Mouse (Mus musculus) adrenal gland, postnatal 4 days (tissue): ENCODE data around the gene Sult2b1. TPM values are rescaled to one million over a fixed set of nuclear protein-coding genes. Genes with fewer than 3 reads are reported as not detected.

Source experiments
- DNase-seq, 2 experiments: peaks; one replicate each; pipeline ENCODE4 v3.0.0; 2021 to 2022; ENCODE audit warnings: low spot score in 2 of 2, mixed read lengths in 2 of 2
- total RNA-seq, 2 experiments: library from RNA; stranded (reverse); gene quantifications; 2 replicates each; pipeline ENCODE4 v1.2.3; 2021

Sult2b1 gene
- total RNA-seq, 2 experiments from 2014 or later = 0.64 to 1.0 TPM

DNA sequence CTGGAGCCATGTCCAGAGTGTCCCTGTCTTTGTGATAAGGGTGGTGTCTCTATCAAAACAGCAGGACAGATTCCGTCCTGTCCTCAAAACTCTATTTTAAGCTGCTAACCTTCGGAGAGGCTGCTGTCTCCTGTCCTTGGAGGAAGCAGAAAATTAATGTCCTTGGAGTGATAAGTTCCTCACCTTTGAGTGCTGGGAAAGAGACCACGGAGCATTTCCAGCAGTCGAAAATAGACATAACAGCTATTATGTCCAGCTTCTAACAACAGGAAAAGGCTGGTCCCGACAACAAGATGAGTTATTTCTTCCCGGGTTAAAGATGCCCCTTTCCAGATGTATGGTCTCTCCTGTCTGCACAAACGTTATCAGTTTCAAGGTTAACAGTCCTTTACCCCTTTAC is 9.2 kb downstream of the Sult2b1 start:
- no peak for DNase-seq

DNA sequence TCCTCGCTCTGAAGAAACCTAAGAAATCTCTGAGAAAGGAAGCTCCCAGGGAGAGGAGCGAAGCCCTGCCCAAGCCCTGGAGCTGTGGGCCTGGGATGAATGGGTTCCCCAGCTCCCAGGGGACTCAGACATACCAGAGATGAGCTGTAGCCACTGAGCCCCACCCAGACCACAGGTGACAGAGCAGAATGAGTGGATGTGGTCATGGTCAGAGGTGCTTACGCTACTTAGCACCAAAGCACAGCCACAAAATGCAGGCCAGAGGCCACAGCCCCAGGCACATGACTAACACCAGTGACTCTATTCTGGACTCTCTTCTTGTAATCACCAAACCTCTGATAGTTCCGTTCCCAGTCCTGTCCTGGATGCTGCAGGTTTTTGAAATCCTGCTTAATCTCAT is 13.4 kb downstream of the Sult2b1 start:
- no peak for DNase-seq

DNA sequence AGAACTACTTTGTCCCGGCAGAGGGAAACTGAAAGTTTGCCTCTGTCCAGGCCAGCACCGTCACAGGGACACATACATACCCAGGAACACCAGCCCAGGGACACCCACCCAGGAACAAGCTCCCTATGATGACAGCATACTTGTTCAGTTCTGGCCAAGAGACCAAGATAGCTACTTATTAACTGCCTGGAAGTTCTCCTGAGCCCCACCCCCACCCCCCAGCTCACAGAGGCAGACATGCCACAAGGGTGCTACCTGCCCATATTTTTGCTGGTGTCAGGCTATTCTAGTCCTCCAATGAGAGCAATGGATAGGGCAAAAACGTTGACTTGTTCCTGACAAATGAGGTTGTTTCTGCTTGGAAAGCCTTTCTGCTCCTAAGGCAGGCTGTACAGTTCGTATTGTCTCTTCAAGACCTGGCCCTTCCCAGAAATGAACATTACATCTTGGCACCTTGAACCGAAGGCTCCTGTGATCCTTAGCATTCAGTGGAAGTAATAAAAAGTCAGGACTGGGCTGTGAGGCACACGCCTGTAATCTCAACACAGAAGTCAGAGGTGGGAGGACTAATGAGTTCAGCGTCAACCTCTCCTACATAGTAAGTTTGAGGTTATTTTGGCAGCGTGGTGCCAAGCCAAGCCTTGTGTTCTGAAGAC is 13.9 kb downstream of the Sult2b1 start:
- no peak for DNase-seq

DNA sequence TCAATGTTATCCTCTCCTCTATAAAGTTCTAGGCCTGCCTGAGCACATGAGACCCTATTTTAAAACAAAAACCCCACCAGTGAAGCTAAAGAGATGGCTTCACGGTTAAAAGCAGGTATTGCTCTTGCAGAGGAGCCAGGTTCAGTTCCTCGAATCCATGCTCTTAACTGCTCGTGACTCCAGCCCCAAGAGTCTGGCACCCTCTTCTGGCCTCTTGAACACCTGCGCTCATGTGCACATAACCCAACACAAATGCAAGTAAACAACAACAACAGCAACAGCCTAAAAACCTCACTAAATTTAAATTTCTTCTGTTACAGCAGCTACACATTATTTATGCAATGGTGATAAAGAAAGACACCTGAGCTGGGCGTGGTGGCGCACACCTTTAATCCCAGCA is 17.0 kb downstream of the Sult2b1 start:
- no peak for DNase-seq

DNA sequence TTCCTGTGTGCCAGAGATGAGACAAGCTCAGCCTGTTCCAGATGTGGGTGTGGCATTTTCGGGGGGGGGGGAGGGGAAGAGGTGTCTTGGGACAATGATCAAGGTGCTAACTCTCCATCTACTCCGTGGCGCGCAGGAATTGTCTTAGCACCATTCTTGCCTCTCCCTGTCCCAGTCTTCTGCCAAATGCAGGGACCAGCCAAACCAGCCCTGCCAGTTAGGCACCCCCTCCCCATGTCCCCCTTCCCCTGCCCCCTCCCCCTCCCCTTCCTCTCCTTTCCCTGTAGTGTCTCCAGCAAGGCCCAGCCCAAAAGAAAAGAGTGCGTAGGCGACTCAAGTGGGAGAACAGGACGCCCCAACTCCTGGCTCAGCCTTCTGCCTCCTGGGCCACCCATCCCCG is 17.7 kb downstream of the Sult2b1 start:
- DNase-seq = no peak

DNA sequence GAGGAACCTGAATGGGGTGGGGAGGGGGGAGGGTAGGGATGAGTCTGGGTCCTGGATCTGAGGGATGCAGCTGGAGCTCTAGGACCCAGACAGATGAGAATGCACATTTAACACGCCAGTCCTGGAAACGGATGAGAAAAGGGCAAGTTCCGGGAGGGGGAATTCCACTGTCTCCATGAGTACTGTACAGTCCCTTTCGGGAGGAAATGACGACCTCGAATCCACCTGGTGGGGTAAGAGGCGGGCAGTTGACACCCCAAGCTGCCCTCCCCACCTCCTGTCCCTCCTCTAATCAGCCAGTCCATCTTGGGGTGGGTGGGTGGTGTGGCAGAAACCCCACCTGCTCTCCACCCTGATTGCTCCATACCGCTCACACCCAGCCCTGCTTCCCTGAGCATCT is 18.5 kb downstream of the Sult2b1 start:
- DNase-seq = no peak

DNA sequence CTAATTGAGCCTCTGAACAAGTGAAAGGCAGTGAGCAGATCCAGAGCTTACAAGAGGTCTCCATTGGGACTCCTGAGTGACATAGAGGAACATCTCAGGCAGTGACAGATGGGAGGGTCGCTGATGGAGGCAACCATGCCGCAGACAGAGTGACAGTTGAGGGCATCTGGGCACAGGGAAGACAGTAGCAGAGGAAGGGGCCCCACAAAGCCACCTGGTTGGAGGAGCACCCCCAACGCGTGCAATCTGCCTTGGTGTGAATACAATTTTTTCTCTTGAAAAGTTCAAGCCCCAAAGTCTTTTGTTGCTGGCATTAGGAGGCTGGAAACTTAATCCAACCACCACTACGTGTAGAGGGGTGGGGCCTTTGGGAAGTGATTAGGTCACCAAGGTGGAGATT is 24.3 kb downstream of the Sult2b1 start:
- DNase-seq = no peak

DNA sequence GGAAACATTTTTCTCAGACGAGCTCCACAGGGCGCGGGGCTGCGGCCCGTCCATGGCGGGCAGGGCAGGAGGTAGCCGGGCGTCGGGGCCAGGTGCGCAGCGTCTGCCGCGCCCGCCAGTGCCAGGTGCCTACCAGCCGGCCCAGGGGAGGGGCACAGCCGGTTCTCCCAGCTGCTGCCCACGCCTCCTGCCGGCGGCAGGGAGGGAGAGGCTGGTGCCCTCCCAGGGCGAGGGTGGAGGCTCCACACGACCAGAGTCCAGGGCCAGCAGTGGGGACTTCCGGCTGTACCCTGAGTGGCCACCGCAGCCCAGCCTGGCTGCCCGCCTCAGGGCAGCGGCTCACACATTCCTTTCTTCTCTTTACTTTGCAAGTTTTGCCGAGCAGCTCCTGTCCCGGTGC is 25.1 kb downstream of the Sult2b1 start:
- no peak for DNase-seq

DNA sequence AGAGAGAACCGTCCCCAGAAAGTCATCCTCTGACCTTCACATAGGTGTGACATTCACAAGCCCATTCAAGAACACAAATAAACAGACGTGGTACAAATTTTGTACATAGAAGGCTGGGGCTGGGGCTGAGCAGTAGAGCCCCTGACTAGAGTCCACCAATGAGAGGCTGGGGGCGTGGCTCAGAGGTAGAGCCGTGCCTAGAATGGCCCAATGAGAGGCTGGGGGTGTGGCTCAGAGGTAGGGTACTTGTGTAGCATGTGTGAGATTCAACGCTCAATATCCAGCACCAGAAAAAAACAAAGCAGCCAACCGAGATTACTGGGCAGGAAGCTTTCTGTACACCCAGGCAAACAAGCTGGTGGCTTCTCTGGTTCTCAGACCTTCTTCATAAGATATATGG is 28.8 kb downstream of the Sult2b1 start:
- DNase-seq = no peak

DNA sequence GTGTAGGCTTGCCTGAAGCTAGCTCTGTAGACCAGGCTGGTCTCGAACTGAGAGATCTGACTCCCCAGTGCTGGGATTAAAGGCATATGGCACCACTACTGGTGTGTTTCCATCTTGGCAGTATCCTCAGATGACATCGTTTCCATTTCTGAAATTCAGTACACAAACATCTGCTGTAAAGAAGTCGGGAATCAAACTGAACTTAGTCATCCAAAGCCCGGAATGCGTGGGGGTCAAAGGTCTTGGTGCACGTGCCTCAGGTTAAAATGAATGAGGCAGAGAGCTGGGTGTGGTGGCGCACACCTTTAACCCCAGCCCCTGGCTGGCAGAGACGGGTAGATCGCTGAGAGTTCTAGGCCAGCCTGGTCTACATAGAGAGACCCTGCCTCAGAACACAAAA is 34.3 kb downstream of the Sult2b1 start:
- no peak for DNase-seq

DNA sequence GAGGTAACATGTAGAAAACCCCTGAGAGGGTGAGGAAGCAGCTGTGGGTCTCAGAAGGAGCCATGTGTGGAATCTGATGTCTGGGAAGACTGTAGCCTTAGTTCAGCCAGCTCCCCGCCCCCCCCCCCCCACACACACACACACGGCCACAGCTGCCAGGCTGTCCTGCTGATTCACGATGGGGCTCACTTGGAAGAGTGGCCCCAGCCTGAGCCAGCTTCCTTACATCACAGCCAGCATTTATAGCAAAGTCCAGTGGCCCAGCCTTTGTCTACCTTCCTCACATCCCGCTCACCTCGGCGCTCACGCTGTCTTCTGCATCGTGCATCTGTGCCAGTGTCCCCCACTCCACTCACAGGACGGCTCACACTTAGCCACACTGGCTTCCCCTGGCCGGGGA is 35.1 kb downstream of the Sult2b1 start:
- DNase-seq = no peak

DNA sequence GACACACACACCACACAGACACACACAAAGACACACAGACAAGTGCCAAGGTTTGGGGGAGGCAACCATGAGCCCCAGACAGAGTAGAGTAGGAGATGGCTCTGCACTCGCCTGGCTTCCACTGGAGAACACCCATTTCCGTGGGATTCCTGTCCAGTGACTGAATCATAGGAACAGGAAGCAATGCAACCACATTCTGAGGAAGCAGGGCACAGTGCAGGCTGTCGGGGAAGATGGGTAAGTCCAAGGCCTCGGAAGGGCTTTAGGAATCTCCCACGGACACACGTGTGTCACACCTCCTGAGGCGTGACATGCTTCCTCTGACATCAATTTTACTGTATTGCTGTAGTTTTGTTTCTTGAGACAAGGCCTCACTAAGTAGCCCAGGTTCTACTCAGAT is 36.4 kb downstream of the Sult2b1 start:
- no peak for DNase-seq

DNA sequence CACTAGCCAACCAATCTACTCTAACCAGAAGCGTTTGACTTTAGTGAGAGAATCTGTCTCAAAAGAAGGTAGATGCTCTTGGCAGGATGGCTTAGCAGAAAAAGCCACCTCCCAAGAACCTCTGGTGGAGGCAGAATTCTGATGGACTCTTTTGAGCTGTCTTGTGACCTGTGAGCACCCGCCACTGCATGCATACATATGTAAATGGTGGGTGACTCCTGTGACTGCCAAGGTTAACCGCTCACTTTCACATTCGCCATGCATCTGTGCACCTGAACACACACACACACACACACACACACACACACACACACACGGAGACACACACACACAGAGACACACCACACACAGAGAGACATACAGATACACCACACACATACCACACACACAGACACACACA is 37.0 kb downstream of the Sult2b1 start:
- no peak for DNase-seq

DNA sequence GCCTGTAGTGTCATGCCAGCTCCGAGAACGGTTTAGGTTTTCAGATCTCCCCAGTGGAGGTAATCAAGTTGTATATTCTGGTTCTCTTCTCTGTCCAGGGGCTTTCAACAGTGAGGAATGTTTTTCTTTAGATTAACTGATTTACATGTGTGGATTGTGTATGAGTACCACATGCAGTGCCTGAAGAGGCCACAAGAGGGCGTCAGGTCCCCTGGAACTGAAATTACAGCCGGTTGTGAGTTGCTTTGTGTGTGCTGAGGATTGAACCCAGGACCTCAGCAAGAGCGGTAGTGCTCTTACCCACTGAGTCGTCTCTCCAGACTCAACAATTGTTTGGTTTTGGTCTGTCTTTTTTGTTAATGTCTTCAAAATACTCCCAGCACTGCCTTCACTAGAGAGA is 38.0 kb downstream of the Sult2b1 start:
- no peak for DNase-seq

DNA sequence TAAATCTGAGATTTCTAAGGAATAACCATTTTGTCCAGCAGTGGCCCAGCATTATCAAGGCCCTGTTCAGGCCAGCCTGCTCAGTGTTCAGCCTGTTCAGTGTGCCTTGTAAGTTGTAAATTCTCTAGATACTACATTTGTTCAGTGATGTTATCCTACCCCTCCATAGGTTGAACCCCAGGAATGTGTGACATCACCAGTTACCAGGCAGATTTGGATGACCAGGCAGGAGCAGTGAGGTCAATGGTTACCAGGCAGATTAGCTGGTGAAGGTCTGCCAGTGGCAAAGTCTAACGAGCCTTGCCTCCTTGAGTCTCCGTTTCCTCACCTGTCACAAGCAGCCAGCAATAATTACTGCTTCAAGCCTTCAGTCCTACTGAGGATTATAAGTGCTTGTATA is 40.1 kb downstream of the Sult2b1 start:
- peak; percentile 56 to 80 for DNase-seq

DNA sequence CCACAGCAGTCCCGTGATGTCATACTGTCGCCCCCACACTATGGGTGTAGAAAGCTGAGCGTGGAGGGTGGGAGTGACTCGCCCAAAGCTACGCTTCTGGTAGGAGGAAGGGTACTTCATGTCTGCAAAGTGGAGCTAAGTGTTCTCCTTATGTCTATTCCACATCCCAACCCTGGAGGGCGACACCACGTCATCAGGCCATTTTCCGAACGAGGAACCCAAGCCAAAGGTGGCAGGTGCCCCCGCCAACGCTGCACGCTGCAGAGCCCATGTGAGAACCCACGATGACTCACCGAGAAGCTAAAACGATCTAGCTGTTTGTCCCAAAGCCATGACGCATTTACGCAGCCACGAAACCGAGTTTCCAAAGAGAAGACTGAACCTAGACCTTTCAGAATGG is 42.1 kb downstream of the Sult2b1 start:
- no peak for DNase-seq

DNA sequence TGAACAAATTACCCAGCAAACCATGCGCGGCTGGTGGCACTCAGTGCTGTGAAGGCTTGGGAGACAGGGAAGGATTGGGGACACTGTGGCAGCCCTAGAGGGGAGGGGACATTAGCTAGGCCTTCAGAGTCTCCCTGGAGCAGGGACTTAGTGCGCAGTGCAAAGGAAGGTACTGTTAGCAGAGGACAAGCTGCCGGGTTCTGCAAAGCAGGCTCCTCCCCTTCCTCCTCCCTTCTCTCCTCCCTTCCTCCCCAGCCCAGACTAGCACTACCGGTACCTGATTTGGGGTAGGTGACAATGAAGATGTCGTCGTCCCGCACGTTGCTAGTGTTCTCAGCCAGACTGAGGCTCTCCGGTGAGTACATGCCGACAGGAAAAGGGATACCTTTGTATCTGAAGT is 42.7 kb downstream of the Sult2b1 start:
- DNase-seq = no peak

DNA sequence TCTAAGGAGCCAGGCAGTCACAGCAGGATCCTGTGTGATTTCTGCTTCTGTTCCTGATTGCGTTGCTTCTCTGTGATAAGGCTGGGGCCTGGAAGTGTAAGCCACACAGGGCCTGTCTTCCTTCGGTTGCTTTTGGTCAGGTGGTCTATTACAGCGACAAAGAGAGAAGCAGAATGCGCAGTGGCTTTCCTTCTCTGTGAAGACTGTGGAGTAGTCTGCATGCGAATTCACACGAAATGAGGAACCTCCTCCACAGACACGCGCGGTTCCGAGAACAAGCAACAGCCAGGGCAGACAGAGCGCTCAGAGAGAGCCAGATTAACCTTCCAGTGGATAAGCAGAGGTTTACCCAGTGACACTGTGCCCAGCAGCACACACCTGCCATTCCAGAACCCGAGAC is 43.2 kb downstream of the Sult2b1 start:
- DNase-seq = no peak

DNA sequence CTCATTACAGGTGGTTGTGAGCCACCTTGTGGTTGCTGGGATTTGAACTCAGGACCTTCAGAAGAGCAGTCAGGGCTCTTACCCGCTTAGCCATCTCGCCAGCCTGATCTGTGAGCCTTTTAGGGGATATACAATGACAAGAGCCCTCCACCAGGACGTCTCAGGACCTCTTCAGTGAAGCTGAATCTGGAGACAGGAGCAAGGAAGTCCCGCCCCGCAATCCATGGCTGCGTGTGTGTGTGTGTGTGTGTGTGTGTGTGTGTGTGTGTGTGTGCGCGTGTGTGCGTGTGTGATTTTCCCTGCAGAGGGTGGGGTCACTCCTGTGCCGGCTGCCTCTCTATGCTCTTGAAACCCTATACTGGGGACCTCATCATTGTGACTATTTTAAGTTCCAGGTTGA is 44.6 kb downstream of the Sult2b1 start:
- no peak for DNase-seq

DNA sequence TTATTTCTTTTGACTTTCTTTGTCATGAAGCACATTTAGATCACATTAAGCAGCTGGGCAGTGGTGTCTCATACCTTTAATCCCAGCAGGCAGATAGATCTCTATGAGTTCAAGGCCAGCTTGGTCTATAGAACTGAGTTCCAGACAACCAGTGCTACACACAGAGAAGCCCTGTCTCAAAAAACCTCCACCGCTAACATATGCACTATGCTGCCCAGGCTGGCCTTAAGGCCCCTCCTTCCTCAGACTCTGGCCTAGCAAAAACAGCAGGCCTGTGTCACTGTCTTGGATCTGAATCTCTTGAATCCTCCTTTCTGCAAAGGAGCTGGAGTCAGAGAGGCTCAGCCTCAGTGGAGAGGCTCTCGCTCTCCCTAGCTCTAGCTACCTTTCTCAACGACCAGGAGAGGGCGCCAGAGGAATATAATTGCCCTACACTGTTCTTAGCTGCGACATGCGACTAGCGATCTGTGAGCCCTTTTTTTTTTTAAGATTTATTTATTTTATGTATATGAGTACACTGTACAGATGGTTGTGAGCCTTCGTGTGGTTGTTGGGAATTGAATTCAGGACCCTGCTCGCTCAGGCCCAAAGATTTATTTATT is 45.2 kb downstream of the Sult2b1 start:
- DNase-seq = peak in 1 of 2 experiments; percentile 74

DNA sequence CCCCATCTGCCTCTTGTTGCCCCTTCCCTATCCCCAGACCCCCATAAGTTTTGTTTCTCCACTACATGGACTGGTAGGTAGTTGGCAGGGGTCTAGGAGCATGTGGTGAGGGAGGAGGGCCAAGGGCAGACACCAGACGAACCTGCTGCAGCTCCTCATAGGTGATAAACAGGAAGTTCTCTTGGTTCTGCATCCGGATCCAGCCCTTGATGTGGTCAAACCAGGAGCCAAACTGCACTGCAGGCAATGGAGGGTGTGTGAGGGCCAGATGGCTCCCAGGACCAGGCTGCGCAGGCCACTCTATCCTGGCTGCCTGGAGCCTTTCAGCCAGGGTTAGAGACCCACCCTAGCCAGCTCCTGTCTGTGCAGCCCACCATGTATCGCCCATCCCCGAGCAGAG is 51.0 kb downstream of the Sult2b1 start:
- DNase-seq = no peak

DNA sequence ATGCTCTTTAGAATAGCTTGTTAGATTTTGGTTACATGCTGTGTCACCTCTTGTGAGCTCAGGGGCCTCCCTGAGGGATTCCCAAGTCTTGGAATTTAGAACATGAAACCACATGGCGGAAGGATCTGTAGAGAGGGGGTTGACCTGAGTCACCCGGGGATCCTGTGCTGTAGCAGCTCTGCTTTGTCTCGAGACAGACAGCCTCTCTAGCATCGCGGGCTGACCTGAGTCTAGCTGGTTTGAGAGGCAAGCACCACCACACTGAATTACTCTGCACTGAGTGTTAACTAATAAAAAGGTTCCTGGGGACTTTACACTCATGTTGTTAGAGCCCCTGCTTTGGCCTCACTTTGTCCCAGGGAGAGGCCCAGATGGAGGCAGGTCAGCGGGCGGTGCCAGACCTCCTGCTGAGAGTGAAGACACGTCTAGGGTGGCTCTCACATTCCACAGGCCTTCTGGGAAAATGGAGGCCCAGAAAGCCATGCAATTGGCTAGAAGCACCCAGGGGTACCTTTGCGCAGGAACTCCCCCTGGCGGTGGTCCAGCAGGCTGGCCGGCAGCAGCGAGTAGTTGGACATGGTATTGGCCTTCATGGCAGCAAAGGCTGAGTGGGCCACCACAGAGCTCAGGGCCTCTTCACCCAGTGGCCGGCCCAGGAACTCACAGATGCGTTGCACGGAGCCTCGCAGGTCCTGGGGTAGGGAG is 53.6 kb downstream of the Sult2b1 start:
- DNase-seq = no peak

DNA sequence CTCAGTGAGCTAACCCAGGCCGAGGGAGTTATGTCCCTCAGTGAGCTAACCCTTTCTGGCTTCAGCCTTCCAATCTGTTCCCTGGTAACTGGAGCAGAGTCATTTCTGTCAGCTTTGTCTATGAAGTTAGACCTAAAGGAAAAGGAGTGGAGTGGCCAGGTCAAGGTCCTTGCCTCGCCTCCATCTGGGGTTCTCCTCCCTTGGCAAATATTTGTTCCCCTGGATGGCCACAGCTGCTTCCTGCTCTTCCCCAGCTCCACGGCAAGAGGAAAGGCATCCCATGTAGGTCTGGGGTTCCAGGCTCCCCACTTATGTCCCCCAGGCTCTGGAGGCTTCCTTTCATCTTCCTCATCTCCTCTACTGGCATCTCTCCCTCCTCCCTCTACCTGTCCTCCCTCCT is 56.8 kb downstream of the Sult2b1 start:
- no peak for DNase-seq
